Mouse (Mus musculus): ENCODE data around the gene Aven.

Aven gene

DNA sequence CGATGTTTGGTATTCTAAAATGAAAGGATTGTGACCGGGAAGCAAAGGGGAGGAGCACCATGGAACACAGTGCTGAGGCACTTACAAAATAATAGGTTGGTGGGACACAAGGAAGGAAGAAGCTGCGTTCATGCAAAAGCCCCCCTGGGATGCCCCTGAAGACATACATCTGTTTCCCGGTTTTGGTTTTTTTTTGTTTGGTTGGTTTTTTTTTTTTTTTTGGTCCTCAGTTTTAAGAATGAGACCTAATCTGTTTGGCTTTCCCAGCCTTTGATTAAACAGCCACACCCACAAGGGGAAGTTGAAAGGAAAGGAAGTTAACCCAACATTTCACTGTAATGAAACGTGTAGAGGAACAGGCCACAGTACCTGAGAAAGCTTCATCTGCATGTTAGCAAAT, 163.4 kb downstream of the Aven start:
- no peak for DNase-seq (ENCODE audit: low read depth, low spot score)

DNA sequence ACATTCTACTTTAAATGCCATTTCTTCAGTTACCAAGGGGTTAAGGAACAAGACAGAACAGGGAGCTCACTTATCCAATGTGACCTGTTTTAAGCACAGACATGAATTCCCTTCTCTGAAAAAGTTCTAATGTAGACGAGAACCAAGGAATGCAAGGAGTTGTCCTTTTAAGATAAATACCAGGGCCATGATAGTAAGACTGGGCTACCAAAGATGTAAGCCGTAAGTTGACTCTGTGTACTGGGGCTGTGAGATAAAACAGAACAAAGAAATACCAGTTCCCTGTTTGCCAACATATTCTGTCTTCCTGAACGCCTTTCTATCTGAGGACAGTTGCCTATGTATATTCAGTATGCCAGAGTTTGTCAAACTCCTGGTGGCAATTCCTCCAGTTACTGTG, 176.7 kb downstream of the Aven start:
- no peak for DNase-seq (ENCODE audit: low read depth, low spot score)

DNA sequence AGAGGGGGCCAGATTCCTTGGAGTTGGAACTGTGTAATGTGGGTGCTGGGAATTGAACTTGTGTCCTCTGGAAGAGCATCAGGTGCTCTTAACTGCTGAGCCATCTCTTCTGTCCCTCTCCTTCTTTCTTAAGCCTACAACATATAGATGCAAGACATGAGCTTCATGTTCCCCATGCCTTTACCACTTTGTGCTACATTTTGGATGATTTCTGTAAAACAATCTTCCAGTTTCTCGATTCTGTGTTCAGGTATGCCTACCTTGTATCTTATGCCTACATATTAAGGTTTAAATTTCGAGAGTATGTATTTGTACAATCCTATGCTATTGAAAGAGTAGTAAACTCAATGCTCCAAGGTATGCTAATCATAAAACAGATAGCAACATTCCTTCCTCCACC, 183.4 kb downstream of the Aven start:
- DNase-seq (ENCODE audit: low read depth, low spot score) = peak; percentile 21

DNA sequence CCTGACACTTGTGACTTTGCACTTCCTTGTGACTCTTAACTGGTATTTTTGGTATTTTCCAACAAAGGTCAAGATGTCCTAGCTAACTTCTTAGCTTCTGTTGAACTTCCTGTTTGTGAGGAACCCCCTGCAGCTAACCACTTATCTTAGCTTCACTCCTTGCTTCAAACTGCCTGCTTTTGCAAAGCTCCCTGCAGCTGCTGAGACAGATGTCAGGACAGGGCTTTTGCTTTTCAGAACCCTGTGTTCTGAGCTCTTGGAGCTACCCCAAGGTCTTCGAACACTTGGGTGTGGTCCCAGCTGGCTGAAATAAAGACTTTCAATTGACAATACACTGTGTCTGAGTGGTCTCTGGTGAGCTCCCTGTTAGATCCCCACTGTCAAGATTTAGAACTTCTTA, 184.0 kb downstream of the Aven start:
- DNase-seq (ENCODE audit: low read depth, low spot score) = peak; percentile 93

DNA sequence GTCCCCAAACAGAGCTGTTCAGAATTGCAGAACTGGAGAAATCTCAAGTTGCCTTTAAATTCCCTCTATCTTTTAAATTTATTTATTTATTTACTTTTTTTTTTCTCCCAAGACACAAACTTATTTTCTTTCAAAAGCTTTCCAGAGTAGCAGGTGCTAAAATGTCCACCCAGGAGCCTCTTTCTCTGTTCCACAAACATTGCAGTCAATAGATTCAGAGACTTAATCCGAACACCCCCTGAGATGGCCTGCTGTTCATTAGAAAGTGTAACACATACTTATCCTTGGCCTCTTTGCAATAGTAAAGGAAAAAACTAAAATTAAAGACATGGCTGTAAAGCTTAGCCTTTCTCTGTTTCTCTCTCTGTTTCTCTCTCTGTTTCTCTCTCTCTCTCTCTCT, 184.5 kb downstream of the Aven start:
- no peak for DNase-seq (ENCODE audit: low read depth, low spot score)

DNA sequence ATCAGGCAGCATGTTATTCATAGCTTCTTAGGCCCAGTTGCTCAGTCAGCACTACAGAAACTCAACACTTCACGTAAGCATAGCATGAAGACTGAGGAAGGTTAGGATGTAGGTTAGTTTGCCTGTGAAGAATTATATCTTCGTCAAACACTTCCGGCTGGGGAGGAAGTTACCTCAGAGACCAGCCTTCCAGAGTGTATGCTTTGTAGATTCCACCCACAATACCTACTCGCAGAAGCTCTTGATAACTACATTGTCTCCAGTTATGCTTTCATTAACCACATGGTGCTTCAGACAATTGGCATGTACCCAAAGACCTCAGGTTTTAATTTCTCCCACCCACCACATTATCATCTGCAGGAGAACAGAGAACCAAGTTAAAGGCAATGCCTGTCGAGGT, 189.1 kb downstream of the Aven start:
- no peak for DNase-seq (ENCODE audit: low read depth, low spot score)
